Mouse (Mus musculus): ENCODE results near the gene D5Ertd579e.
A peak's percentile ranks its signal among the peaks of the same experiment; 100 is the strongest.

The D5Ertd579e gene

GRCm38 (mm10) chr5:36573354-36573753 is 122.5 kb downstream of the D5Ertd579e start:
- Histone ChIP-seq H3K4me1 (replicated peaks; ENCODE audit: low read depth, low read length) (peaks cover 89% of the 10 kb centered on the region), H3K9me3 (ENCODE audit: low read length) (no peaks in the 10 kb centered on the region), H3K36me3 (ENCODE audit: insufficient read depth, low read length) (peaks cover 51% of the 10 kb centered on the region), H3K4me3 (replicated peaks; ENCODE audit: low read length) (peak overlapping the region; percentile 37), H3K27me3 (ENCODE audit: insufficient read depth, low read length) (no peaks in the 10 kb centered on the region)
- TF ChIP-seq CTCF (conservative IDR thresholded peaks at IDR 0.05; ENCODE audit: low read length) (no peak), NANOG (IDR thresholded peaks at IDR 0.05; ENCODE audit: borderline replicate concordance, low read length) (no peak), POU5F1 (IDR thresholded peaks at IDR 0.05; ENCODE audit: borderline replicate concordance, low read length) (no peak)

- H3K27me3 ChIP-seq (ENCODE audit: insufficient read depth, low read length), result no peaks in the 10 kb centered on the region
- TF ChIP-seq CTCF (conservative IDR thresholded peaks at IDR 0.05; ENCODE audit: low read length) (no peak), POU5F1 (IDR thresholded peaks at IDR 0.05; ENCODE audit: borderline replicate concordance, low read length) (no peak), NANOG (IDR thresholded peaks at IDR 0.05; ENCODE audit: borderline replicate concordance, low read length) (no peak)
- H3K4me3 ChIP-seq (replicated peaks; ENCODE audit: low read length), result 0 out of 2 replicates have a peak overlapping the region, but pooled peaks have one; percentile 29
- H3K4me1 ChIP-seq (replicated peaks; ENCODE audit: low read depth, low read length), result peaks cover 94% of the 10 kb centered on the region
- H3K36me3 ChIP-seq (ENCODE audit: insufficient read depth, low read length), result peaks cover 45% of the 10 kb centered on the region
- no peaks in the 10 kb centered on the region for H3K9me3 ChIP-seq (ENCODE audit: low read length)
Observed at GRCm38 (mm10) chr5:36571371-36571770, 124.5 kb downstream of the D5Ertd579e start.

- Histone ChIP-seq H3K4me1 (replicated peaks; ENCODE audit: low read depth, low read length) (peaks cover 94% of the 10 kb centered on the region), H3K9me3 (ENCODE audit: low read length) (no peaks in the 10 kb centered on the region), H3K36me3 (ENCODE audit: insufficient read depth, low read length) (peaks cover 45% of the 10 kb centered on the region), H3K4me3 (replicated peaks; ENCODE audit: low read length) (no peak overlapping the region), H3K27me3 (ENCODE audit: insufficient read depth, low read length) (no peaks in the 10 kb centered on the region)
- TF ChIP-seq POU5F1 (IDR thresholded peaks at IDR 0.05; ENCODE audit: borderline replicate concordance, low read length) (no peak), NANOG (IDR thresholded peaks at IDR 0.05; ENCODE audit: borderline replicate concordance, low read length) (no peak), CTCF (conservative IDR thresholded peaks at IDR 0.05; ENCODE audit: low read length) (no peak)
Observed at GRCm38 (mm10) chr5:36570546-36571245, 125.1 kb downstream of the D5Ertd579e start.

DNA sequence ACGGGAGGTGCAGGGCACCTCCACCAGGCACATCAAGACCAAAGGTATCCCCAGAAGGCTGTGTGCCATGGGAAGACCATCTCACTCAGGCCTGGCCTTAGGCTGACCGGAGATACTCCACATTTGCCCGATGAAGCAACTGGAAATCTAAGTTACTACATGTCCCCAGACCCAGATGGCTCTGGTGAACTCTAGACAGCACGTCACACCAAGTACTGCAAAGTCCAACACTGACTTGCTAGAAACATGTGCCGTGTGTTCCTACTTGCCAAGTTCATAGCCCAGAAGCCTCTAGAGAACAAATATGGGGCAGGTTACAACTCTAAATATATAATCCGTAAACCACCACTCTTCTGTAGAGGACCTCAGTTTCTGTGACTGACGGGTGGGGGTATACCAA is 125.7 kb downstream of the D5Ertd579e start:
- Histone ChIP-seq H3K27me3 (ENCODE audit: insufficient read depth, low read length) (no peaks in the 10 kb centered on the region), H3K36me3 (ENCODE audit: insufficient read depth, low read length) (peaks cover 45% of the 10 kb centered on the region), H3K9me3 (ENCODE audit: low read length) (no peaks in the 10 kb centered on the region), H3K4me3 (replicated peaks; ENCODE audit: low read length) (no peak overlapping the region), H3K4me1 (replicated peaks; ENCODE audit: low read depth, low read length) (peaks cover 94% of the 10 kb centered on the region)
- TF ChIP-seq POU5F1 (IDR thresholded peaks at IDR 0.05; ENCODE audit: borderline replicate concordance, low read length), result no peak
- TF ChIP-seq NANOG (IDR thresholded peaks at IDR 0.05; ENCODE audit: borderline replicate concordance, low read length), result no peak
- no peak for TF ChIP-seq CTCF (conservative IDR thresholded peaks at IDR 0.05; ENCODE audit: low read length)

GRCm38 (mm10) chr5:36568118-36568517 is 127.7 kb downstream of the D5Ertd579e start:
- TF ChIP-seq NANOG (IDR thresholded peaks at IDR 0.05; ENCODE audit: borderline replicate concordance, low read length), result no peak
- TF ChIP-seq POU5F1 (IDR thresholded peaks at IDR 0.05; ENCODE audit: borderline replicate concordance, low read length), result no peak
- TF ChIP-seq CTCF (conservative IDR thresholded peaks at IDR 0.05; ENCODE audit: low read length), result no peak
- Histone ChIP-seq H3K36me3 (ENCODE audit: insufficient read depth, low read length) (peaks cover 45% of the 10 kb centered on the region), H3K4me1 (replicated peaks; ENCODE audit: low read depth, low read length) (peaks cover 94% of the 10 kb centered on the region), H3K9me3 (ENCODE audit: low read length) (no peaks in the 10 kb centered on the region), H3K4me3 (replicated peaks; ENCODE audit: low read length) (no peak overlapping the region), H3K27me3 (ENCODE audit: insufficient read depth, low read length) (no peaks in the 10 kb centered on the region)

DNA sequence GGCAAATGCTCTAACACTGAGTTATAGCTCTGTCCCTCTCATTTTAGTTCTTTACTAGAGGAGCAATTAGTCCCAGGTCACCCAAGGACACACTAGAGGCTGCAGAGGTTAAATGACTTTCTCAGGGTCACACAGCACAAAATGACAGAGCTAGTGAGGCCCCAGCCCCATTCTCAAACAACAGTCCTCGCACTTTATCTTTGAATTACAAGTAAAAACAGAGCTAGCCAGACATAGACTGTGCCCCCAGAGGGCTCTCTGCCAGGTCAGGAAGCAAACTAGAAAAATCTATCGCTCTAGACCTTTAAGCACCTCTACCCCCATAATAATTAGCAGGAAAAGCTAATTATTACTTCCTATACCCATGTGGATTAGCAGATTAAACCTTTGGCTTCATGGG is 128.2 kb downstream of the D5Ertd579e start:
- Histone ChIP-seq H3K9me3 (ENCODE audit: low read length) (no peaks in the 10 kb centered on the region), H3K27me3 (ENCODE audit: insufficient read depth, low read length) (no peaks in the 10 kb centered on the region), H3K36me3 (ENCODE audit: insufficient read depth, low read length) (peaks cover 49% of the 10 kb centered on the region), H3K4me3 (replicated peaks; ENCODE audit: low read length) (no peak overlapping the region), H3K4me1 (replicated peaks; ENCODE audit: low read depth, low read length) (peaks cover 94% of the 10 kb centered on the region)
- TF ChIP-seq POU5F1 (IDR thresholded peaks at IDR 0.05; ENCODE audit: borderline replicate concordance, low read length) (no peak), CTCF (conservative IDR thresholded peaks at IDR 0.05; ENCODE audit: low read length) (no peak), NANOG (IDR thresholded peaks at IDR 0.05; ENCODE audit: borderline replicate concordance, low read length) (no peak)

DNA sequence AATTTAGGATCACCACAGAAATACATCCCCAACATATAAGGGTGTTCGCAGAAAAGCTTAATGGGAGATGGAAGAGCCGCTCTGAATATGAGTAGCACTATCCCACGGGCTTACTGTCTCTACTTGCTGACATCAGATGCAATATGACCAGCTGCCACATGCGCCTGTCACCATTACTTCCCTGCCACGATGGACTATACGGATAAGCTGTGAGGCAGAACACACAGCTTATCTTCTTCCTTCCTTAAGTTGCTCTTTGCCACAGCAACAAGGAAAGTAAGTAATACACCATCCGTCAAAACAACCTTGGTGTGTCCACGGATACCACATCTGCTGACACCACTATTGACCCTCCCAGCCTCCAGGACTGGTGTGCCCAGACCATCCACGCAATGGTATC is 131.3 kb downstream of the D5Ertd579e start:
- Histone ChIP-seq H3K4me3 (replicated peaks; ENCODE audit: low read length) (no peak overlapping the region), H3K36me3 (ENCODE audit: insufficient read depth, low read length) (peaks cover 27% of the 10 kb centered on the region), H3K9me3 (ENCODE audit: low read length) (no peaks in the 10 kb centered on the region), H3K27me3 (ENCODE audit: insufficient read depth, low read length) (no peaks in the 10 kb centered on the region), H3K4me1 (replicated peaks; ENCODE audit: low read depth, low read length) (peaks cover 87% of the 10 kb centered on the region)
- TF ChIP-seq CTCF (conservative IDR thresholded peaks at IDR 0.05; ENCODE audit: low read length) (no peak), NANOG (IDR thresholded peaks at IDR 0.05; ENCODE audit: borderline replicate concordance, low read length) (no peak), POU5F1 (IDR thresholded peaks at IDR 0.05; ENCODE audit: borderline replicate concordance, low read length) (no peak)

- H3K27me3 ChIP-seq (ENCODE audit: insufficient read depth, low read length), result no peaks in the 10 kb centered on the region
- H3K9me3 ChIP-seq (ENCODE audit: low read length), result no peaks in the 10 kb centered on the region
- H3K4me1 ChIP-seq (replicated peaks; ENCODE audit: low read depth, low read length), result peaks cover 89% of the 10 kb centered on the region
- 0 out of 2 replicates have a peak overlapping the region, but pooled peaks have one; percentile 17 for H3K4me3 ChIP-seq (replicated peaks; ENCODE audit: low read length)
- H3K36me3 ChIP-seq (ENCODE audit: insufficient read depth, low read length), result peaks cover 19% of the 10 kb centered on the region
- no peak for TF ChIP-seq NANOG (IDR thresholded peaks at IDR 0.05; ENCODE audit: borderline replicate concordance, low read length)
- TF ChIP-seq POU5F1 (IDR thresholded peaks at IDR 0.05; ENCODE audit: borderline replicate concordance, low read length), result no peak
- no peak for TF ChIP-seq CTCF (conservative IDR thresholded peaks at IDR 0.05; ENCODE audit: low read length)
Observed at GRCm38 (mm10) chr5:36563741-36564140, 132.1 kb downstream of the D5Ertd579e start.

All from E14TG2a.4 (cell line).